Mouse (Mus musculus): Measurements from ENCODE around the gene Prima1.

The Prima1 gene

DNA sequence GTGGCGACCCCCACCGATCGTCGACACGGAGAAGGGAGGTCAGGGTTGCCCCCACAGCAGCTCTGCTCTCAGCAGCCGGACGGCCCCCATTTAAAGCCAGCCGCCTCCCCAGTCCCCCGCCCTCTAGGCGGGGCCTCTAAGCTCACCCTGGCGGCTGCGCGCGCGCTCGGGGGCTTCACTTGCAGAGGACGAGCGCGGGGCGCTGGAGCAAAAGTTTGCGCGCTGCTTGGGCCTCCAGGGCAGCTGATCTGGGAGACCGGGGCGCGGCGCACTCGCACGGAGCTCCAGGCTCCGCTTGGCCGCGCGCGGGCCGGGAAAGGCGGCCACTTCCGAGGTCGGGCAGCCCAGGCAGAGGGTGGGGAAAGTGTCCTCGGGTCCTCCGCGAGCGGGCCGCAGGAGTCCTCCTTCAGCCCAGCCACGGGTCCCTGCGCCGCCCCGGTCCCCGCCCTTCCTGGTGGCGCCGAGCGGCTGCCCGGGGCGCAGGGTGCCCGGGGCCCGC lies at the start of gene Prima1:
Gene Prima1, minus strand, starts transcription at position 68 of the 499 bp plus-strand sequence.
- in situ Hi-C loops (cut with MboI, MseI) = no loop called here

DNA sequence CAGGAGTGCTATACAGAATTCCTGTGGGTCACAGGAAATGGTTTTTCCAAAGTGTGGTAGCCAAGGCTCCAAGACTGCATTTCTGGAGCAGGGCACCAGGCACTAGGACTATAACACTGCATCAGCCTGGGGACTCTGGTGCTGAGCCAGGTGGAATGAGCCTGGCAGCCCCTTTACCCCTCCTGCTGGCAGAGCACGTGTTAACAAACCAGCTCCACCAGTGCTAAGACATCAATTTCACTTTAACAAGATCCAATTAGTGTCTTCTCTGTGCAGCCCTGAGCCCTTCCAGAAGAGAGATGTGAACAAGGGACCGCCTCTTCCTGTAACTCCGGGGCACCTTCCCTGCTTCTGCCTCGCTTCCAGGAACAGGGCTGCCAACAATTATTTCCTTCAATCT lies 45.3 kb upstream of the Prima1 start:
- in situ Hi-C loops (cut with MboI, MseI) = no loop called here

DNA sequence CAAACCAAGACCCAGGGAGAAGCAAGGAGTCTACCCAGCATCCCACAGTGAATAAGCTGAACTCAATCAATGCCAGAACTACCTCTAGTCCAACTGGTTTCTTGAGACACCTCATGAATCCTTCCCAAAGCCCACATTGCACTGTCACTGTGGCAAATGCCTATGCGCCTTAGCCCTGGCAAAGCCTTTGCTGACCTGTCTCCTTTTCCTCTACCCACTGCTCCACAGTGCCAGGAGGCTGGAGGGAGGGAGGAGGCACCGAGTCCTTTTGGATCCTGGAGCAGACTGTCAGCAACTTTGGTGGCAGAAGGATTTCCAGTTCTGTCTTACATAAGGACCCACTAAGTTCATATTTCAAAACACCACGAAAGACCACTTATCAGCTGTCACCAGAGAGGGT lies 41.5 kb upstream of the Prima1 start:
- in situ Hi-C loops (cut with MboI, MseI) = no loop called here

DNA sequence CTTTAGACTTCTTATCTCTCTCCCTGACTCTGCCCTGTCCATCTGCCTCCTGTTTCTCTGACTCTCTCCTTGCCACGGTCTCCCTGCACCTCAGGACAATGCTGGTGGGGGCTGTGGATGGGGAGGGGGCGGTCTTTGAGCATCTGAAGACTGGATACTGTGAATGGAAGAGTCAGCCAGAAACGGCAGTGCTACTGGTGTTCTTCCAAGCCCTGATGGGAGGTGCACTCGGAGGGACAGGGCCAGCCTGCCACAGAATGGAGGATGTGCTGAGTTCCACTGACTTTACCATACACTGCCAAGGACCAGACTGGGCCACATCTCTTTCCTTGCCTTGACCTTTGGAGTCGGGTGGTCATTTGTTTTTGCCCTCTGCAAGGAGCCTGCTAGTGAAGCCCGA lies 41.0 kb upstream of the Prima1 start:
- in situ Hi-C loops (cut with MboI, MseI) = no loop called here

DNA sequence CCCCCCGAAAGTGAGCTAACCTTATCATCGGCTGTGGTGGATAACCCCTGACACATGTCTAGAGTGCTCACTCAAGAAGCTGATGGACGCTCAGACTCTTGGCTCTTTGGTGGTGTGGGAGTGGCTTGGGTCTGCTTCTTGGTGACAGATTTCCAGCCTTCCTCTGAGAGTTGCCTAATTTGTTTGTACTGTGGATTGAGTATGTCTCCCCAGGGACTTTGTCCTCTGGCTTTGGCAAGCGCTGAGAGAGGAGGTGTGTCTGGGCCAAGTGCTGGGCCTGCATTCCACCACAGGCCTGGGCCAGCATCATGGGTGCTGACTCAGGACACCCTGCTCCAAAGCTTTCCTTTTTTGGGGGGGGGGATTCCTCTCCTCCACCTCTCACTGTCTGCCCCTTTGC lies 40.0 kb upstream of the Prima1 start:
- in situ Hi-C loops (cut with MboI, MseI) = no loop called here

DNA sequence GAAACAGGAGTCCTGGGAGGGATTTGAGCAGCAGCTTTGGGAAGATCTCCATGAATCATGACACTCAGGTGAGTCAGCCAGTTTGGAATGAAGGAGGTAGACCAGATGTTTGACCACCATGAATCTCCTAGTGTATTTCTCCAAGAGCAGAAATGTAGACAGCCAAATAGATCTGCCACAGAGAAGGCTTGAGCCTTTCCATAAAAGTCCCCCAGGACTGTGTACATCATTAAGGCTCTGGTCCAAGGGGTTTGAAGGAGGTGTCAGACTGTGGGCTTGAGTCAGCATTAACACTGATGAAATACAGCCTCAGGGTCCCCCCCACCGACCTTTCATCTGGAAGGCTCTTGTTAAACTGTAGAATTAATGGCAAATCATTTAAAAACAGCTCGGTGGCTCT lies 39.5 kb upstream of the Prima1 start:
- in situ Hi-C loops (cut with MboI, MseI) = no loop called here

DNA sequence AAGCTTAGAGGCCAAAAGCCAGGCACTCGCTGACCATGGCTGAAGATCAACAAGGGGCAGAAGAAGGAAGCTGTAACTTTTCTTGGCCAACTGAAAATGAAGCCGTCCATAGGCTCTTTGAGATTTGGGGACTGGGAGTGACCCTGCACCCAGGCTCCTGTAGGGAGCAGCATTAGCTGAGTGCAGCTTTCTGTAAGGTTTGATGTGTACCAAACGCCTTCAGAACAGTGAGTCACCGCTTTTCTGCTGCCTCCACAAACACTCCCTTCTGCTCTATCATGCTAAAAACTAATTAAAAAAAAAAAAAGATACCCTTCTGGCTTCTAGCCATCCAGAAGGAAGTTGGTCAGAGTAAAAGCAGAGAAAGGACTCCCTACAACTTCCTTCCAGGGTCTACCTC lies 34.5 kb upstream of the Prima1 start:
- in situ Hi-C loops (cut with MboI, MseI) = loop anchor here (10.0 kb wide), 1 partner anchor 712 kb away; no protein-coding TSS in a partner anchor

DNA sequence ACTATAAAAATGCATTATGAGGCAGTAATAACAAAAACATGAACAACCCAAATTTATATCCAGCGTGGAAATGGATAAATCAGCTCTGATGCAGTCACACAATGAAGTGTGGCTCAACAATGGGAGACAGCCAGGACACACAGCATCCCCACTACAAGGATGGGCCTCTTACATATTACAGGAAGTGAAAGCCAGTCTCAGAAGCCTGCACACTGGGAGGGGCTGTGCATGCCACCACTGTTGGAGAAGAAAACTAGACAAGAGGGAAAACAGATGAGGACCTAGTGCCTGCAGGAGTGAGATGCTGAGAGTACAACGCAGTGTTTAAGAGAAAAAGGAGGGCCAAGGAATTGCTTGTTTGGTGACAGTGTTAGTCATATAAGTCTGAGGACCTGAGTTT lies 31.8 kb upstream of the Prima1 start:
- in situ Hi-C loops (cut with MboI, MseI) = loop anchor here (10.0 kb wide), 1 partner anchor 709 kb away; no protein-coding TSS in a partner anchor

DNA sequence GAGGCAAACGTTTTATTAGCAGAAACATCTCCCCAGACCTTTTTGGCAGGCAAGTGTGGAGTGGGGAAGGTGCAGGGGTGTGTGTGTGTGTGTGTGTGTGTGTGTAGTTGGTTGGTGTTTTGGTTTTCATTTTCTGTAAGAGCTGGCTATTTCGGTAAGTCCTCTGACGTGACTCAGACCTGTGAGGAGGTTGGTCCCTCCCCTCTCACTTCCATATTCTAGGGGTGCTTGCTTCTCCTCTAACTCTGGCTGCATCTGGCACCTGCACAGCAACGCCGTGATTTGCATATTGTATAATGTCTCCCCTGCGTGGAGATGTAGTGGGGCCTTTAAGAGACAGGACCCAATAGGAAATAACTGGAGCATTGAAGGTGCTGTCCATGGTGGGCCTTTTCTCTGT lies 31.1 kb upstream of the Prima1 start:
- in situ Hi-C loops (cut with MboI, MseI) = loop anchor here (10.0 kb wide), 1 partner anchor 708 kb away; no protein-coding TSS in a partner anchor

DNA sequence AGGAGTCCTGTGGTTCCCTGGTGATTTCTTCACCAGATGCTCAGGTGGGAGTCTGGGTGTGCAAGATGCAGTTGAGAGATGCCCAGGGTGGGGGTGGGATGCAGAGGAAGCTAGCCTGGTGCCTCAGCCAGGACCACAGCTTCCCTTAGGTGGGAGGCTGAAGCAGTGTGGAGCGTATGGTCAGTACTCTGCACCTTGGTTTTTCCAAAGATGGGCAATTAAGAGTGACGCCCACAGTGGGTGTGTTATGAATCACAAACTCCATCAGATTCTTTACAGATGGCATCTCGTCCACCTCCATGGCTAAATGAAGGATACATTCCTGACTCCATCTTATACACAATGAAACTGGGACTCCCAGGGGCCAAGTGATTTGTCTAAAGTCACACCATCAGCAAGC lies 30.2 kb upstream of the Prima1 start:
- in situ Hi-C loops (cut with MboI, MseI) = loop anchor here (10.0 kb wide), 1 partner anchor 707 kb away; no protein-coding TSS in a partner anchor

DNA sequence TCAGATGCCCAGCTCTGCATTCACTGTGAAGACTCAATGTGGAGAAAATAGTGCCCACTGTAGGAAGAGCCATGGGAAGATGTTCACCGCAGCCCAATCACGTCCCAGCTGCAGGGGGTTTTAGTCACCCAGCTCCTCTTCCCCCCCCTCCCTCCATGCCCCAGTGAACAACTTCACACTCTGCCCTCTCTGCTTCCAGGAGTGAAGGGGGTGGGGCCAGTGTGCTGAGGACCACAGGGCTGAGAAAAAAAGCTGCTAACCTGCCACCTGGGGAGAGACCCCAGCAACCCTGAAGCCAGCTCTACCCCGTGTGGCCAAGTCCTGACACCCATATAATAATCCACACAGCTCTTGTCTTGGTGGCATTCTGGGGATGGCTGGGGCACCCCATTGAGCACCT lies 24.7 kb upstream of the Prima1 start:
- in situ Hi-C loops (cut with MboI, MseI) = no loop called here

DNA sequence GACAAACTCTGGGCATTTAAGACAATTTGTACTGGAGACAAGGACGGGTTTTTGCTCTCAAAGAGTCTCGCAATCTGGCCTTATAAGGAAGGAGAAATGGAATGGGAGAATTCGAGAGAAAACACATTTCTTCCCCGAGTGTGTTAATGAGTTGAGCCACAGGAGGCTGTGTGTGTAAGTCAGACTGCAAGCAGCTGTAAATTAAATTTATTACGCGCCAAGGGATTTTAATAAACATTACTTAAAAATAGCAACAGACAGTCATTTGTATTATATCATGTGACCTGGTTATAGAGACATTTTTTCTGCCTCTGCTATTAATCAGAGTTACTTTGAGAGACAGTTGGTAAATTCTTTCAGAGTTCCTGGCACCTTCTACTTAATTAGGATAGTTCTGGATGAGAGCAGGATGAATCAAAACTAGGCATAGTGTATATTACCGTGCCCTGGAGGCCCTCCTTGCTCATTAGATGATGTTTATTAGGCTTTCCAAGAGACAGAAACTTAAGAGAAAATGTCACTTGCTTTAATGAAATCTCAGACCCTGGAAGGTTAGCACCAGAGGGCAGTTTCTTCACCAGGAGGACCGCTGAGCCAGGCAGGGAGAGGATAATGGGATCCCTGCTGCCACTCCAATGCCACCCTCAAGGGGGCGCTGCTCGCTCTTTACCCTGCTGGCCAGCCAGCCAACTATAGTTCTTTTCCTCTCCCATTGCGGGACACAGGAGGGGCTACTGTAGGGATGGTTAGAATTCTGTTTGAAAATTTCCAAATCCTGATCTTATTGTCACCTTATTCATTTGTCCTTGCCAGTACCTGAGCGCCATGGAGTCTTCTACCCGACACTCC lies 20.3 kb upstream of the Prima1 start:
- in situ Hi-C loops (cut with MboI, MseI) = no loop called here

DNA sequence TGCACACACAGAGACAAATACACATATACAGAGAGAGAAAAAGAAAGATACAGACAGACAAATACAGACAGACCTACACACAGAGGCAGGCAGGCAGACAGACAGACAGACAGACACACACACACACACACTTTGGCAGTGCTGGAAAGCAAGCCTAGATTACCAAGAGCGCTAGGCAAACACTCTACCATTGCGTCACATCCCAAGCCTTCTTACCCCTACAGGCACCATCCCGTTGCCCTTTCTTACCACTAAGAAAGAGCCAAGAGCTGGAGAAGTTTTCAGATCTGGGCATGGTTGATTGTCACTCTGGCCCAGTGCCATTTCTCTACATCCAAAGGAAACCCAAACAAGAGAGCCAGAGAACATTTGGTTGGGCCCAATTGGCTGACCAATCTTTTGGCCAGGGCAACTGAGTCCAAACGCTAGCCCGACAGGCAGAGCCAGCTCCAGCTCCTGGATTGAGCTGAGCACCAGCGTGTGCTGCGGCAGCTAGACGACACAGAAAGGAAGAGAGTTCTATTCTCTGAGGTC lies 11.0 kb upstream of the Prima1 start:
- in situ Hi-C loops (cut with MboI, MseI) = no loop called here

DNA sequence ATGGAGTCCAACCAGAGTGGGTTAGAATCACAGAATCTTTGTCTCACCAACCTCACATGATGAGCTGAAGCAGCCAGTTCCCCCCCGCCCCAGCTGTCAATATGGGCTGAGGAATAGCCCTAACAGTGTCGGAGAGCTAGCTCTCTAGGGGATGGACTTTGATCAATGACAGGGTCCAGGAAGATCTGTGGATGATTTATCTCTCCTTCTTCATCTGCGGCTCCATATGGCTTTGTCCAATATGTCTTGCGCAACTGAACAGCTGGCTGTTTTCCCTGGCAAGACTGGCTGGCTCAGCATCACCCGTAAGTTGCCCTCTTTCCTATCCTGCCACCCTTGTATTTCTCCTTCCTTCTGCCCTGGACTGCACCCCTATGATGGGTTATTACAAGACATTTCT lies 9.2 kb upstream of the Prima1 start:
- in situ Hi-C loops (cut with MboI, MseI) = no loop called here

DNA sequence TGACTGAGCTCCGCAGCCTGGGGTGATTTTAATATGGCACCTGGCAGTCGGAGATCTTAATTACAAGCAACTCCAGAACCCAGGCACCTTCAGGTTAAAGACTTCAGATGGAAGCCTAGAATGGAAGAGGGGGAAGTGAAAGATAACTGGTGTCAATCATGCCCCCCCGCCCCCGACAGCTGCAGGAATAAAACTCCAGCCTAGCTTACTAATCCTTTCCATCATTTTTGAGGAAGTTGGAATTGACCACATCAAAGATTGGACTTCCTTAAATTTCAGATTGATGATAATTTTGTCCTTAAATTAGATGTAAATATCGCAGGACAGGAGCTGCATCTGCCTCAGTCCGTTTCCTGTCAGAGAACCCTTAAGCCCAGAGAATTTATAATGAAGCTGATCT lies 8.4 kb upstream of the Prima1 start:
- in situ Hi-C loops (cut with MboI, MseI) = no loop called here

DNA sequence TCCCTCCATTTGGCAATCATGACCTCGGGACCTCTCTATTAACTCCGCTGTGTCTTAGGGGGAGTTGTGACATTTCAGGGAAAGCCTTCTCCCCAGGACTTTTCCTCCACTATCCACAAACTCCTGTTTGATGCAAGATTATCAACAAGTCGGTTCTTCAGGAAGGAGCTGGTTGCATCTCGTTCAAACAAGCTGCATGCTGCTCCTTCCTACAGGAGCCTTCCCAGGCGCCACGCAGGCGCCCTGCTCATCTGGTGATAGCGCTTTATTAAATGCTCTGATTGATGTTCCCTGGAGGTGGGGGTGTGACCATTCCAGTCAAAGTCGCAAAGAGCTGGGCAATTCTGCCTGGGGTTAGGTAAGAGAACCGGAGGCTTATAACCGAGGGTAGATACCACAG lies 1.1 kb upstream of the Prima1 start:
- in situ Hi-C loops (cut with MboI, MseI) = no loop called here

DNA sequence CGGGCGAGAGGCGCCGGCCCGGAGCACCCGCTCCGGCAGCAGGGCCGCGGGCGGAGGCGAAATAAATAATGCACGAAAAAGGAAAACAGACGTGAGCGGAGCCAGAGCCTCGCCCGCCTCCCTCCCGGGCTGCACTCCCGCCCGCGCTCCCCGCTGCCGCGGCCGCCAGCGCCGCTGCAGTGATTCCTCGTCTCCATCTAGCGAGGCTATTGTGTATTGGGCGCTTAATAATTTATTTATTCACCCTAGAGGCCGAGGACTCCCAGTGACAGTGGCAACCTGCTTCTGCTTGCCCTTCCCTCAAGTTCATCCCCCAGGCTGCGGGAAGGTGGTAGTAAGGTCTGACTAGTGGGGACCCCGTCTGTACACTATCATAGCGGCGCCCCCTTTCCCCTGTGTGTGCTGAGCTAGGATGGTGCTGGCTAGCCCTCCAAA lies 658 bp upstream of the Prima1 start:
- in situ Hi-C loops (cut with MboI, MseI) = no loop called here

DNA sequence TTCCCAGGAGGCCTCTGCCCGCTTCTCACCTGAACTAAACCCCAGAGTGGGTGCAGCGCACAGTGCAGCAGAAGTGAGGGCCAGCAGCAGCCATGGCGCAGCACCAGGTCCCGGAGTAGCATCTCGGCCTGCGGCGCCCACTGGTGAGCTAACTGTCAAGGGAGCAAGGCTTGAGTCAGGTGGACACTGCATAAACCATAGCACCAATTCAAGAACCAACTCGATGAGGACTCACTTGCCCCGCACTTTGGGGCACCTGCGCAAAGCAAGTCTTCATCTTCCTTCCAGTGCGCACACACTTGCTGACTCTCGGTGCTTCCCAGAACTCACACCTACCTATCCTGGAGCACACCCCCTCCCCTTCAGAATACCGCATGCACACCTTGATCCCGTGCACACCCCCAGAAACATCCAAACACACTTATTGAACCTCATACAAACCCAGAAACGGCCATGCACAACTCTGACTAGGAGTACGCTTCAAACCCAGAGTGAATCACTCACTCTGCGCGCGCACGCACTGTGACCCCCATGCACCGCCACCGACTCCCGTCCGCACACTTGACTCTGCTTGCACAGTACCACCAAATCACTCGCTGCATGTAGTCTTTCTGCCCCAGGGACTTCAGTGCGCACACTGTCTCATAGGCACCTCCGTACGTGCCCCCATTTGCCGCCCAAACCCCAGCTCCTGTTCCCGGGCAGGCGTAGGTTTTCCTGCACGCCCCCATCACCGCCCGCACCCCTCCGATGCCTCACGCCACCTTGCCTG lies 453 bp downstream of the Prima1 start:
- in situ Hi-C loops (cut with MboI, MseI) = no loop called here

DNA sequence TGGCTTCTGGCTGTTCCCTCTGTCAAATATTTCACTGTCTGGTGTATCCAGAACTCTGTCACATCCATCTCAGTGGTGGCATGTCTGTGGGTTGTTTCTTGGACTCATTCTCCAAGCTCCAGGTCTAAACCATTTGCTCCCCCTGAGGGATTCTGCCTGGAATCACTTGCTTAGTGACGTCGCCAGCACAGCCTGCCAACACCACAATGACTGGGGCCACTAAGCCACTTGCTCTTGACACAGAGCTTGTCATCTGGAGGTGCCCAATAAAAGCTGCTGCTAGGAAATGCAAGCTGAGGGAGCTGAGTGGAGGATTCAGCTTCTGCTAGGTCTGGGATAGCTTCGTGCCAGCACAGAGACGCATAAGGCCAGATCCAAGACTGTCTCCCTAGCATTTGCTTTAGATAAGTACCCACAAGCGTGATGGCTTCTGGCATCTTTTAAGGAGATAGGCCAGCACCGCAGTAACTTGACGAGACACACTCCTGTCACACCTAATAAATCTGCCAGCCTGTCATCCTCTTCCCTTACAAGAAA lies 3.0 kb downstream of the Prima1 start:
- in situ Hi-C loops (cut with MboI, MseI) = no loop called here

DNA sequence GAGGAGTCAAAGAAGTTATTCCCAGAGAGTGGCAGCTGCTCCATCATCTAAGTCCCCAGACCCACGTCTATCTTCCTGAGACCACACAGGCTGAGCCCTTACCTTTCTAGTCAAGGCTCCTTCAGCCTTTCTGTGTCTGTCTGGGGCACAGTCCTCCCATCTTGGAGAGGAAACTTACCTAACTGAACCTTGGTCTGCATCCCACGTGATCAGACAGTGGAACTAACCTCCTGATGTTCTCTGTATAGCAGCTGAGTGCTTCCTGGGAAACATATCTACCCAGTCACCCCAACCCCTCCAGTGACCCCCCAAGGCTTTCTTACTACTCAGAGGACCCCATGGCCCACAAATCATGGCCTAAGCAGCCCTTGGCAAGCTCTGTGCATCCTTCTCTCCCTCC lies 6.1 kb downstream of the Prima1 start:
- in situ Hi-C loops (cut with MboI, MseI) = no loop called here

DNA sequence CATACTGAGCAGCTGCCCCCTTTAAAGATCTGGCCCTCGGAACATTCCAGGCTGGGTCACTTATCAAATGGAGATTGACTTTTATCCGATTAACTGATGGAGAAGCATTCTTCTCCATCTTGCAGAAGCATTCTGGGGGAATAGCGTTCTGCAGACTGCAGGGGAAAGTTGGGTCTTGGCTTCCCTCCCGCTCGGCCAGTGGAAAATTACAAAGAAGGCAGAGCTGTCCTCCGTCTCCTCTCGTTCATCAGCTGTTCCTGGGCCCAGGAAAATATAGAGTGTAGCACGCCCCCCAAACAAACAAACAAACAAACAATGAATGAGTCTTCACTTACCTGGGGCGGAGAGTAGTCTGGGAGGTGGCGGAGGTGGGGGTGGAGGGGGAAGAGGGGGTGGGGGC lies 6.7 kb downstream of the Prima1 start:
- in situ Hi-C loops (cut with MboI, MseI) = no loop called here

DNA sequence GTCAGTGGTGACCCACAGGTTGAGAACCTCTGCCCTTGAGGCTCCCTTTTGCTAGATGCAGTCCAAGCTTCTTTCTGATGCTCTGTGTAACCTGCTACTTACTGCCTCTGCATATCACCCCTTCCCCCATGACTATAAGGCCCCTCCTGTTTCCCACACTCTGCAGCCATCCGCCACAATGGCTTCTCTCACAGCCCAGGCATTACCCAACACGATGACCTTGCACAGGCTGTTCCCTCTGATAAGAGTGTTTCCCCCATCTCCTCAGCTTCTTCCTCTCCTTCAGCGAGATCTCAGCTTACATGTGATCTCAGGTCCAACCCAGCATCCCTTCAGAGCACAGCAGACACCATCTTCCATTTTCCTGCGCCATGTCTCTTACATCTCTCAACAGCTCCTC lies 12.9 kb downstream of the Prima1 start:
- in situ Hi-C loops (cut with MboI, MseI) = no loop called here

Data from regulatory T cell (primary cell).